Mouse (Mus musculus) kidney, adult 9 months (tissue): ENCODE data around the gene Pds5b.
"Not testable (repeated sequence)": the region's sequence is repeated elsewhere in the genome, so short reads cannot be mapped to it uniquely, and the experiment has no call there.

Source experiments
- DNase-seq: peaks from one replicate; pipeline ENCODE4 v3.0.0; 2022

The Pds5b gene

DNA sequence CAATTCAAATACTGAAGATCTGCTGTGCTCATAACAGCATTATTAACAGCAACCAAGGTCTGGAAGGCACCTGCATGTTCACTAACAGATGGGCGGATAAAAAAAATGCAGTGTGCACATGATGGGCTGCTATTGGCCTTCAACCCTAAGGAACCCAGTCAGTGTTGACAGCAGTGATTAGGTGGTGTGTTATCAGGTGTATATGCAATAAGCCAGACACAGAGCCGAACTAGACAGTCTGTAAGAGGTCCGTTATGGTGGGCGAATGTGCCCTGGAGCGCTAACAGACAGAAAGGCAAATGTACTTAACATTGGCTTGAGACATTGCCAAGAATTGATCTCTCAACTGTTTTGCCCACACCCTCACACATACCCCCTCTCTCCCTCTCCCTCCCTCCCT, 156.0 kb downstream of the Pds5b start:
- DNase-seq, result no peak

DNA sequence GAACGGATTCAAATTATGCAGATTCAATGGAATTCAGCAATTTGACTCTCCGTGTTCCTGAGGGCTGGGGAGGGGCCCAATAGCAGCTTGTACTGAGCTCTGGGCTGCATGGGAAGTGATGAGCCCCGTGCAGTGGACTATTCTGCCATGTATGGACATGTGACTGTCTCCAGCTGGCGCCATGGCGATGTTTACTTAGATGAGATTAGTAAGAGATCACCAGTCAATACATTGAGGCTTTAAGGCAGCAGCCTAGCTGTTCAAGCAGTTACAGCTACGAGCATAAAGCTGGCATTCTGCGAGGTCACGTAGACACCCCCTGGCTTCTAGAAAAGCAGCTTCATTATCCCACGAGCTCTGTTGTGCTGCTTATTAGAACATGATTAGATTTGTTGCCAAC, 157.2 kb downstream of the Pds5b start:
- DNase-seq, result no peak

DNA sequence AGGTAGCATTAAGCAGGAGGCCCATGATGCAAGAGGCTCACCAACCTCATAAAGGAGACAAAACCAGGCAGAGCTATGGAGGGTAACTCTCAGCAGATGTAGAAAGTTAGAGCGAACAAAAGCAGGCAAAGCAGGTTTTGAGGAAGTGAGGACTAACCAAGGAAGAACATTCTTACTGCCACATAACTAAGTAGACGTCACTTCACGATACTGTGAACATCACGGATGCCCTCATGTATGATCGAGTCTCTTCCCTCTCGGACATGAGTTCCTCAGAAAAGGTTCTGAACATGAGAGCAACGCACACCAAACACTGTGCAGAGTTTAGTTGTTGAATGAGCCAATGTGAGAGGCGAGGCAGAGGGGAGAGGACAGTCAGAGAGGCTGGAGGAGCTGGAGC, 163.2 kb downstream of the Pds5b start:
- no peak for DNase-seq

DNA sequence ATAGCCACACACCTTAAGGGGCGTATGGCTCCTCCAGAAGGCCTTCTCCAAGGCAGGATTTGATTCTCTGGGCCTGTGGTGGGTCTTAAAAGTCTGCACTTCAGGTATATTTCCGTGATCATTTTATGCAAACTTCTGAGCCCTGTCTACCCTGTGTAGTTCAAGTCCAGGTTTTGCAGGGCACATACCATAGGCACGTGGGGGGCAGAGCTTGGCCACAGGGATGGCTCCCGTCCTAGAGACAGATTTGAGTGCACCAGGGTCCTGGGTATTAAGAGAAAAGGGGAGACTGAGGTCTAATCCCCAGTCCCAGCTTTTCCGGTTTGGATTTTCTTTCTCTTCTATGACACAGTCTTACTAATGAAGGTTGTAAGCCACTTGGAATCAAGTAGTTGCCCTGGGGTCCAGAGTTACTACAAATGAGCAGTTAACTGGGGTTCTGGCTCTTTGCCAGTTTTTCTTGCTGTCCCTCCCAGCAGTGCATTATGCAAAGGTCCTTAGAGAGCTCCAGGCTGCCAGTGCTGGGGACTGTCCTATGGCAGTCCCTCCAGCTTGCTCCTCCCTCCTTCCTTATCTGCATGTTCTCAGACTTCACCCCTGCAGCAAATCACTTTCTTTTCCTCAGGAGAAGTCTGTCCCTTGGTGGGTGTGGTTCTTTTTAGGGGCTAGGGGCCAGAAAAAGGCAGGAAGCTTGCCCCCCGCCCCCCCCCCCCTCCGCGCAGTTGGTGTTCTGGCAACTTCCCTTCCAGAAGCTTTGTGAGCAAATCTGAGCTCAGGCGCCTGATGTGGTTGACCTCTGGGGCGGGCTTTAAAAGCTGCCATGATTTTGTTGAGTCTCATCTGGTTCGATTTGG, 166.4 kb downstream of the Pds5b start:
- DNase-seq, result peak; percentile 50

DNA sequence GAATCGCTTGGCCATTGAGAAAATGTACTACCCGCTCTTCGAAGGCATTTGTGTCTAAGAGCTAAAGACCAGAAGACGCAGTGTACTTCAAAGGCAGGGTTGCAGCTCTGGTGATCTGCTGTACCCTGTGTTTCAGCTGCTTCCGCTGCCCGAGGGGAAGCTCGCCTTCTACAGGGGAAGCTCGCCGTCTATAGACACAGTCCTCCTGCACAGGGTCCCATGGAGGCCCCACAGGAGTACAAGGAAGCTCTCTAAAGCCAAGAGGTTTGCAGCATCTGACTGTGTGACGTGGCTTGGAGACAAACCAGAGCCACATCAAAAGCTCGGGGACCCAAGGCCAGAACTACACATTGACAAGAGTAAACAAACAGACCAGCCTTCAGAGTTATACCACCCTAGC, 167.1 kb downstream of the Pds5b start:
- no peak for DNase-seq

DNA sequence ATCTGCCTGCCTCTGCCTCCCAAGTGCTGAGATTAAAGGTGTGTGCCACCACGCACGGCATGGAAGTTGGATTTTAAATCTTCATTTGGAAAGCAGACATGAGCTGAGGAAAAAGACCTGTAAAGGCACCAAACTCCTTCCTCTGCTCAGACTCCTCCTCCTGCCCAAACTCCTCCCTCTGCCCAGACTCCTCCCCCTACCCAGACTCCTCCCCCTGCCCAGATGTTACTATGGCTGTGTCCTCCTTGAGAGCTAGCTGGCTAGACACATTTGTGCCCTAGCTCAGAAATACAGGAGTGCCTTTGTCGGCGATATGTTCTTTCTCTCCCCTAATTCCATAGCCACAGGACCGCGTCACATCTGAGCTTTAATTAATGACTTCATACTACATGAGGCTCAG, 172.4 kb downstream of the Pds5b start:
- DNase-seq, result no peak

DNA sequence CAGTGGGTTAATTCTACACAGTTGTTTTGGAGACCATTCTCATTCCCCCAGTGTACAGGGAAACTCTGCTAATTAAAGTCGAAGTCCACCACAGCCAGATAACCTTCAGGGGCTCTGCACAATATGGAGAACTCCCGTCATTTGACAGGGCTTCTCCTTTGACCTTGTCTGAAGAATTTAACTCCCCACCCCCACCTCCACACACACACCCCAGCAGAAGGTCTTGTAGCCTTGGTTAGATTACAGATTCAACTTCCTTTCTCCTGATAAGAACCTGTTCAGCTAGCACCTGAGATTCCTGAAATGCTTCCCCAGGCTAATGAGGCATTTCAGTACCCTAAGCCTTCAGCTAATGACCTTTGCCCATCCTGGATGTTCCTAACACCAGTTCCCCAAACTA, 177.3 kb downstream of the Pds5b start:
- DNase-seq, result no peak

DNA sequence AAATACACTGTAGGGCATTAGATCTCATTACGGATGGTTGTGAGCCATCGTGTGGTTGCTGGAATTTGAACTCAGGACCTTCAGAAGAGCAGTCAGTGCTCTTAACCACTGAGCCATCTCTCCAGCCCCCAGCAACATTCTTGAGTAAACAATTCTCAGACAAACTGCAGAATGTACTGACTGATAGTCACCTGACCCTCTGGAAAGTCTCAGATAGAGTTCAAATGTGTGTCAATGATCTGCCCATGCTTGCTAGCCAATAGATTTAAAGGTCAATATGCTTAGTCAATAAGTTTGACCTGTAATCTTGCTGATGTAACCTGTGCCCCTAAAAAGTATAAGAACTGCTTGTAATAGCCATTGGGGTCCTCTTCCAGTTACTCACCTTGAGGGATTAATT, 178.6 kb downstream of the Pds5b start:
- DNase-seq, result not testable (repeated sequence)

DNA sequence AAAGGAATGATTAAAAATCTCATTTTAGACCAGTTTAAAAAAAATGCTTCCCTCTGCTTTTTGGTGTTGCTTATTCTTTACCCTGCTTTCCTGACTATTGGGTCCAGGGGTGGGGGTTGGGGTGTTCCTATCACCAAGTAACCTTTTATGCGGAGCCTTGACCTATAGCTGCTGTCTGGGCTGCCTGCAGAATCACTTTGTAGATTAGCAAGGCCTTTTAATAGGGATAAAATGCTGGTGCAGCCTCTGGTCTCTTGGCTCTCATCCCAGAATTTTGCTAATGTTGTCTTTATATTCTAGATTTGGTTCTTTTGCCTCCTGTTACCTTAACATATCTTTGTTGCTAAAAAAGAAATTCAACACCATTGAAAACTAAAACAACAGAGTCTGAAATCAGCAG, 181.0 kb downstream of the Pds5b start:
- DNase-seq, result no peak

DNA sequence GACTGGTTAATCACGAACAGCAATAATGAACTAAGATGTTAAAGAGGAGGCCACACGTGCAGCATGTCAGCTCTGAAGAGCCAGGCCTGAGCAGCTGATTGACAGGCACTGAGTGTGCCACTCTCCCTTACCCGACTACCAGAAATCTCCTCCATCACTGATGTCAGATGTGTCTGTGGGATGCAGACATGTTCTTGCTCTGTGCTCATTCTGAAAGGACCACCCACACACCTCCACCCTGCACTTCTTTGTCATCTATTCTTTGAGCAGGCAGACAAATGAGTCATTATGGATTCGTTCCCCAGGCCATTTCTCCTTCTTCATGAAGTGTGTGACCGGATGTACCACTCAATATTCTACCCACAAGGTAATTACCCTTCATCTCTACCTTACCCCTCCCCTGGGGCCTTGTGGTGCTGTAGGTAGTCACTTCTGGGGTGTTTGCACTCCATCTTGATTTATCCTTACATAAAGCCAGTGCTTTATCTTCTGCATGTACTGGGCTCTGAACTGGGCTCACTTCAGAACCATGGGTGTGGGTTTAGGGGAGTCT, 186.2 kb downstream of the Pds5b start:
- DNase-seq, result no peak
